Mouse (Mus musculus) heart, embryonic 12.5 days (tissue): Measurements from ENCODE around the gene 1700012B07Rik. TPM values are rescaled to one million over a fixed set of nuclear protein-coding genes. Genes with fewer than 3 reads are reported as not detected.

ENCODE experiments used
- ATAC-seq: fragments of 200-750 bp; cut with Nextera tagmentation; 2 replicates; pipeline ENCODE4 v1.8.0; 2017; ENCODE audit warnings: moderate TSS enrichment, moderate library complexity; ENCODE audit not compliant: insufficient number of reproducible peaks, low FRiP score
- H3K27ac ChIP-seq: fragments of 300-500 bp; sonication (generic); 2 replicates; pipeline ENCODE4 v1.5.1; 2016; ENCODE audit warnings: mild to moderate bottlenecking, moderate library complexity; ENCODE audit not compliant: poor library complexity, severe bottlenecking
- H3K27me3 ChIP-seq: fragments of 300-500 bp; sonication (generic); replicated peaks from 2 replicates; pipeline ENCODE4 v1.6.1; 2016; ENCODE audit warnings: mild to moderate bottlenecking, moderate library complexity
- H3K36me3 ChIP-seq: fragments of 300-500 bp; sonication (generic); 2 replicates; pipeline ENCODE4 v1.6.1; 2016; ENCODE audit warnings: mild to moderate bottlenecking, moderate library complexity
- H3K4me1 ChIP-seq: fragments of 300-500 bp; sonication (generic); replicated peaks from 2 replicates; pipeline ENCODE4 v1.6.1; 2016; ENCODE audit warnings: mild to moderate bottlenecking
- H3K4me2 ChIP-seq: fragments of 300-500 bp; sonication (generic); 2 replicates; pipeline ENCODE4 v1.6.1; 2016; ENCODE audit warnings: mild to moderate bottlenecking, moderate library complexity
- H3K4me3 ChIP-seq: fragments of 300-500 bp; sonication (generic); 2 replicates; pipeline ENCODE4 v1.5.1; 2016; ENCODE audit warnings: mild to moderate bottlenecking
- H3K9ac ChIP-seq: fragments of 300-500 bp; sonication (generic); 2 replicates; pipeline ENCODE4 v1.6.1; 2016; ENCODE audit warnings: mild to moderate bottlenecking, moderate library complexity
- H3K9me3 ChIP-seq: fragments of 300-500 bp; sonication (generic); replicated peaks from 2 replicates; pipeline ENCODE4 v1.6.1; 2016; ENCODE audit warnings: mild to moderate bottlenecking, moderate library complexity
- WGBS: fragments of 180-500 bp; shearing (Covaris S2); methylation state at CpG from one replicate; pipeline ENCODE4 v1.1.7; 2016; 5-methylcytosine and 5-hydroxymethylcytosine counted together
- polyA plus RNA-seq: library from polyadenylated mRNA; unstranded; fragments of >200 nt; fragmentation: Nextera tagmentation; extraction: Ambion mirVana; gene quantifications from 2 replicates; pipeline ENCODE4 v1.2.1, GENCODE M21; 2016

Gene 1700012B07Rik
- polyA plus RNA-seq, 1 experiment from 2014 or later, result not detected

GRCm38 (mm10) chr11:109793578-109793977 lies 34.3 kb downstream of the 1700012B07Rik start:
- Histone ChIP-seq H3K4me3 (no peak overlapping the region), H3K9me3 (peaks cover 11% of the 10 kb centered on the region; the same call in 1 of the 2 replicates), H3K27ac (no peak overlapping the region), H3K9ac (no peak overlapping the region), H3K4me2 (no peak overlapping the region), H3K4me1 (no peaks in the 10 kb centered on the region), H3K27me3 (no peaks in the 10 kb centered on the region), H3K36me3 (no peaks in the 10 kb centered on the region)
- 80% methylated on average over 4 of the region's 4 CpGs for WGBS
- ATAC-seq, result no peak

- no peaks in the 10 kb centered on the region for H3K4me1 ChIP-seq
- no peak for ATAC-seq
- WGBS, result 87% methylated on average over 13 of the region's 13 CpGs
- H3K9me3 ChIP-seq, result peaks cover 11% of the 10 kb centered on the region; the same call in 1 of the 2 replicates
- H3K4me2 ChIP-seq, result no peak overlapping the region
- H3K4me3 ChIP-seq, result no peak overlapping the region
- H3K9ac ChIP-seq, result no peak overlapping the region
- no peaks in the 10 kb centered on the region for H3K36me3 ChIP-seq
- no peak overlapping the region for H3K27ac ChIP-seq
- H3K27me3 ChIP-seq, result no peaks in the 10 kb centered on the region
Measured at GRCm38 (mm10) chr11:109792401-109792997, 35.3 kb downstream of the 1700012B07Rik start.

- Histone ChIP-seq H3K4me1 (no peaks in the 10 kb centered on the region), H3K9ac (no peak overlapping the region), H3K36me3 (no peaks in the 10 kb centered on the region), H3K4me3 (no peak overlapping the region), H3K9me3 (peaks cover 11% of the 10 kb centered on the region; the same call in 1 of the 2 replicates), H3K4me2 (no peak overlapping the region), H3K27ac (no peak overlapping the region), H3K27me3 (no peaks in the 10 kb centered on the region)
- 85% methylated on average over 2 of the region's 2 CpGs for WGBS
- ATAC-seq, result no peak
Measured at GRCm38 (mm10) chr11:109791965-109792364, 35.9 kb downstream of the 1700012B07Rik start.

GRCm38 (mm10) chr11:109790221-109790620 lies 37.6 kb downstream of the 1700012B07Rik start:
- Histone ChIP-seq H3K9me3 (peaks cover 11% of the 10 kb centered on the region; the same call in 1 of the 2 replicates), H3K4me2 (no peak overlapping the region), H3K36me3 (no peaks in the 10 kb centered on the region), H3K4me1 (no peaks in the 10 kb centered on the region), H3K27ac (no peak overlapping the region), H3K27me3 (no peaks in the 10 kb centered on the region), H3K4me3 (no peak overlapping the region), H3K9ac (no peak overlapping the region)
- ATAC-seq, result no peak
- 78% methylated on average over 8 of the region's 8 CpGs for WGBS

GRCm38 (mm10) chr11:109785392-109785791 lies 42.5 kb downstream of the 1700012B07Rik start:
- WGBS, result 73% methylated on average over 5 of the region's 5 CpGs
- no peak for ATAC-seq
- Histone ChIP-seq H3K4me3 (no peak overlapping the region), H3K9me3 (no peaks in the 10 kb centered on the region), H3K27me3 (no peaks in the 10 kb centered on the region), H3K4me2 (no peak overlapping the region), H3K27ac (no peak overlapping the region), H3K9ac (no peak overlapping the region), H3K4me1 (no peaks in the 10 kb centered on the region), H3K36me3 (no peaks in the 10 kb centered on the region)

- no peaks in the 10 kb centered on the region for H3K4me1 ChIP-seq
- 64% methylated on average over 1 of the region's 1 CpGs for WGBS
- no peaks in the 10 kb centered on the region for H3K36me3 ChIP-seq
- no peaks in the 10 kb centered on the region for H3K27me3 ChIP-seq
- H3K9ac ChIP-seq, result no peak overlapping the region
- no peak overlapping the region for H3K4me2 ChIP-seq
- H3K27ac ChIP-seq, result no peak overlapping the region
- no peak for ATAC-seq
- 0 out of 2 replicates have a peak, but pooled peaks cover 3% of the 10 kb centered on the region for H3K9me3 ChIP-seq
- H3K4me3 ChIP-seq, result no peak overlapping the region
Measured at GRCm38 (mm10) chr11:109771381-109771780, 56.5 kb downstream of the 1700012B07Rik start.

GRCm38 (mm10) chr11:109770185-109770584 lies 57.7 kb downstream of the 1700012B07Rik start:
- H3K36me3 ChIP-seq, result no peaks in the 10 kb centered on the region
- H3K4me1 ChIP-seq, result no peaks in the 10 kb centered on the region
- no peak overlapping the region for H3K4me3 ChIP-seq
- ATAC-seq, result no peak
- H3K9ac ChIP-seq, result no peak overlapping the region
- H3K4me2 ChIP-seq, result no peak overlapping the region
- 0 out of 2 replicates have a peak, but pooled peaks cover 3% of the 10 kb centered on the region for H3K9me3 ChIP-seq
- H3K27ac ChIP-seq, result no peak overlapping the region
- no peaks in the 10 kb centered on the region for H3K27me3 ChIP-seq
- WGBS, result 84% methylated on average over 14 of the region's 14 CpGs

- Histone ChIP-seq H3K27ac (no peak overlapping the region), H3K36me3 (no peaks in the 10 kb centered on the region), H3K9ac (no peak overlapping the region), H3K4me3 (no peak overlapping the region), H3K9me3 (no peaks in the 10 kb centered on the region), H3K4me1 (no peaks in the 10 kb centered on the region), H3K4me2 (no peak overlapping the region), H3K27me3 (no peaks in the 10 kb centered on the region)
- no peak for ATAC-seq
- WGBS, result 68% methylated on average over 5 of the region's 5 CpGs
Measured at GRCm38 (mm10) chr11:109769091-109769490, 58.8 kb downstream of the 1700012B07Rik start.

GRCm38 (mm10) chr11:109760063-109760462 lies 67.8 kb downstream of the 1700012B07Rik start:
- no peak for ATAC-seq
- Histone ChIP-seq H3K36me3 (no peaks in the 10 kb centered on the region), H3K4me1 (no peaks in the 10 kb centered on the region), H3K27me3 (no peaks in the 10 kb centered on the region), H3K4me2 (no peak overlapping the region), H3K9ac (no peak overlapping the region), H3K4me3 (no peak overlapping the region), H3K27ac (no peak overlapping the region), H3K9me3 (0 out of 2 replicates have a peak, but pooled peaks cover 2% of the 10 kb centered on the region)
- 73% methylated on average over 7 of the region's 7 CpGs for WGBS

GRCm38 (mm10) chr11:109758616-109759215 lies 69.1 kb downstream of the 1700012B07Rik start:
- Histone ChIP-seq H3K9ac (no peak overlapping the region), H3K4me3 (no peak overlapping the region), H3K27me3 (no peaks in the 10 kb centered on the region), H3K27ac (no peak overlapping the region), H3K4me2 (no peak overlapping the region), H3K36me3 (no peaks in the 10 kb centered on the region), H3K4me1 (no peaks in the 10 kb centered on the region), H3K9me3 (0 out of 2 replicates have a peak, but pooled peaks cover 2% of the 10 kb centered on the region)
- ATAC-seq, result no peak
- 87% methylated on average over 2 of the region's 2 CpGs for WGBS

GRCm38 (mm10) chr11:109754105-109754602 lies 73.7 kb downstream of the 1700012B07Rik start:
- H3K4me3 ChIP-seq, result no peak overlapping the region
- no peak for ATAC-seq
- 81% methylated on average over 7 of the region's 7 CpGs for WGBS
- H3K27me3 ChIP-seq, result no peaks in the 10 kb centered on the region
- no peak overlapping the region for H3K4me2 ChIP-seq
- H3K4me1 ChIP-seq, result no peaks in the 10 kb centered on the region
- no peaks in the 10 kb centered on the region for H3K9me3 ChIP-seq
- no peaks in the 10 kb centered on the region for H3K36me3 ChIP-seq
- H3K27ac ChIP-seq, result no peak overlapping the region
- H3K9ac ChIP-seq, result no peak overlapping the region
